Mouse (Mus musculus) forebrain, embryonic 14.5 days (tissue): ENCODE measurements around the gene Apex1. TPM values are rescaled to one million over a fixed set of nuclear protein-coding genes. Genes with fewer than 3 reads are reported as not detected.
"Not testable (repeated sequence)": the region's sequence is repeated elsewhere in the genome, so short reads cannot be mapped to it uniquely, and the experiment has no call there.

Source experiments
- ATAC-seq: fragments of 200-750 bp; cut with Nextera tagmentation; 2 replicates; pipeline ENCODE4 v1.8.0; 2017; ENCODE audit warnings: mild to moderate bottlenecking, moderate library complexity
- DNase-seq: peaks from one replicate; pipeline ENCODE4 v3.0.0-alpha.2; 2015; ENCODE audit warnings: low spot score
- H3K27ac ChIP-seq: fragments of 300-500 bp; sonication (generic); 2 replicates; pipeline ENCODE4 v1.5.1; 2014; ENCODE audit warnings: low read depth, mild to moderate bottlenecking, control low read depth, low read length, moderate library complexity
- H3K27me3 ChIP-seq: fragments of 300-500 bp; sonication (generic); replicated peaks from 2 replicates; pipeline ENCODE4 v1.6.1; 2014; ENCODE audit warnings: low read length, control low read depth, mixed read lengths; ENCODE audit not compliant: control insufficient read depth, insufficient read depth
- H3K36me3 ChIP-seq: fragments of 300-500 bp; sonication (generic); 2 replicates; pipeline ENCODE4 v1.6.1; 2014; ENCODE audit warnings: low read length, control low read depth; ENCODE audit not compliant: control insufficient read depth, insufficient read depth
- H3K4me1 ChIP-seq: fragments of 300-500 bp; sonication (generic); 2 replicates; pipeline ENCODE4 v1.6.1; 2014; ENCODE audit warnings: antibody characterized with exemption, low read length, control low read depth; ENCODE audit not compliant: control insufficient read depth, insufficient read depth
- H3K4me2 ChIP-seq: fragments of 300-500 bp; sonication (generic); 2 replicates; pipeline ENCODE4 v1.6.1; 2014; ENCODE audit warnings: mild to moderate bottlenecking, control low read depth, low read length
- H3K4me3 ChIP-seq: fragments of 300-500 bp; sonication (generic); 2 replicates; pipeline ENCODE4 v1.5.1; 2014; ENCODE audit warnings: low read depth, low read length, control low read depth
- H3K9ac ChIP-seq: fragments of 300-500 bp; sonication (generic); 2 replicates; pipeline ENCODE4 v1.6.1; 2014; ENCODE audit warnings: mild to moderate bottlenecking, low read length, control low read depth, moderate library complexity
- H3K9me3 ChIP-seq: fragments of 300-500 bp; sonication (generic); replicated peaks from 2 replicates; pipeline ENCODE4 v1.6.1; 2016; ENCODE audit warnings: low read length, control low read depth, mixed read lengths; ENCODE audit not compliant: control insufficient read depth
- WGBS: fragments of 180-500 bp; shearing (Covaris S2); extraction: QIAGEN DNeasy Blood & Tissue Kit; methylation state at CpG from one replicate; pipeline ENCODE4 v1.1.7; 2014; 5-methylcytosine and 5-hydroxymethylcytosine counted together
- polyA plus RNA-seq: library from polyadenylated mRNA; unstranded; fragments of >200 nt; fragmentation: Nextera tagmentation; extraction: Ambion mirVana; gene quantifications from 2 replicates; pipeline ENCODE4 v1.2.1, GENCODE M21; 2014

Gene Apex1
- polyA plus RNA-seq, 1 experiment from 2014 or later = 355 TPM

- Histone ChIP-seq H3K27ac (no peak overlapping the region), H3K4me2 (no peak overlapping the region), H3K36me3 (peaks cover 45% of the 10 kb centered on the region), H3K4me3 (no peak overlapping the region), H3K27me3 (no peaks in the 10 kb centered on the region), H3K4me1 (no peaks in the 10 kb centered on the region), H3K9ac (no peak overlapping the region), H3K9me3 (no peaks in the 10 kb centered on the region)
- WGBS = 46% methylated on average over 3 of the region's 3 CpGs
- DNase-seq = no peak
- no peak for ATAC-seq
Measured at GRCm38 (mm10) chr14:50911356-50911755, 13.4 kb upstream of the Apex1 start.

- not testable (repeated sequence) for H3K27me3 ChIP-seq, H3K27ac ChIP-seq, ATAC-seq, H3K9me3 ChIP-seq, DNase-seq
- Histone ChIP-seq H3K36me3 (peaks cover 41% of the 10 kb centered on the region), H3K4me3 (peak overlapping the region; percentile 85), H3K9ac (peak overlapping the region; percentile 90; the same call in 1 of the 2 replicates), H3K4me1 (peaks cover 14% of the 10 kb centered on the region), H3K4me2 (peak overlapping the region; percentile 65)
- 80% methylated on average over 1 of the region's 1 CpGs for WGBS
Measured at GRCm38 (mm10) chr14:50923437-50923836, 1.3 kb upstream of the Apex1 start.

- peak overlapping the region; percentile 90 for H3K9ac ChIP-seq
- H3K36me3 ChIP-seq = peaks cover 37% of the 10 kb centered on the region
- peak overlapping the region; percentile 65 for H3K4me2 ChIP-seq
- no peaks in the 10 kb centered on the region for H3K27me3 ChIP-seq
- H3K4me3 ChIP-seq = peak overlapping the region; percentile 85
- ATAC-seq (no peak; the same call in none of the 2 replicates), DNase-seq (peak; percentile 16)
- H3K9me3 ChIP-seq = no peaks in the 10 kb centered on the region
- H3K27ac ChIP-seq = peak overlapping the region; percentile 90
- WGBS = 1% methylated on average over 38 of the region's 38 CpGs
- H3K4me1 ChIP-seq = peaks cover 17% of the 10 kb centered on the region
Measured at GRCm38 (mm10) chr14:50925111-50925920, 548 bp downstream of the Apex1 start.

GRCm38 (mm10) chr14:50927366-50927765 is 2.6 kb downstream of the Apex1 start:
- H3K9ac ChIP-seq = no peak overlapping the region
- DNase-seq (no peak), ATAC-seq (no peak)
- peaks cover 17% of the 10 kb centered on the region for H3K4me1 ChIP-seq
- WGBS = 74% methylated on average over 3 of the region's 3 CpGs
- no peaks in the 10 kb centered on the region for H3K9me3 ChIP-seq
- H3K4me3 ChIP-seq = no peak overlapping the region
- H3K4me2 ChIP-seq = no peak overlapping the region
- peaks cover 37% of the 10 kb centered on the region for H3K36me3 ChIP-seq
- no peak overlapping the region for H3K27ac ChIP-seq
- H3K27me3 ChIP-seq = no peaks in the 10 kb centered on the region

- 20% methylated on average over 10 of the region's 10 CpGs for WGBS
- Histone ChIP-seq H3K9ac (peak overlapping the region; percentile 98), H3K9me3 (no peaks in the 10 kb centered on the region), H3K27me3 (no peaks in the 10 kb centered on the region), H3K4me2 (peak overlapping the region; percentile 64), H3K36me3 (peaks cover 37% of the 10 kb centered on the region), H3K27ac (peak overlapping the region; percentile 80), H3K4me1 (peaks cover 12% of the 10 kb centered on the region; the same call in 1 of the 2 replicates), H3K4me3 (peak overlapping the region; percentile 95)
- DNase-seq (no peak), ATAC-seq (no peak)
Measured at GRCm38 (mm10) chr14:50929951-50930350, 5.2 kb downstream of the Apex1 start.

- ATAC-seq (peak; percentile 43), DNase-seq (no peak)
- H3K9ac ChIP-seq = peak overlapping the region; percentile 98
- peak overlapping the region; percentile 64 for H3K4me2 ChIP-seq
- peaks cover 12% of the 10 kb centered on the region; the same call in 1 of the 2 replicates for H3K4me1 ChIP-seq
- no peaks in the 10 kb centered on the region for H3K27me3 ChIP-seq
- 0% methylated on average over 38 of the region's 38 CpGs for WGBS
- peak overlapping the region; percentile 95 for H3K4me3 ChIP-seq
- H3K9me3 ChIP-seq = no peaks in the 10 kb centered on the region
- peak overlapping the region; percentile 80 for H3K27ac ChIP-seq
- peaks cover 37% of the 10 kb centered on the region for H3K36me3 ChIP-seq
Measured at GRCm38 (mm10) chr14:50930377-50930753, 5.6 kb downstream of the Apex1 start.

- peak within 1 kb of the TSS; percentile 64 for H3K4me2 ChIP-seq
- peak within 1 kb of the TSS; percentile 95 for H3K4me3 ChIP-seq
- H3K4me1 ChIP-seq = peaks cover 11% of the 10 kb centered on the region; the same call in 1 of the 2 replicates
- peaks cover 36% of the 10 kb centered on the region for H3K36me3 ChIP-seq
- no peaks in the 10 kb centered on the region for H3K27me3 ChIP-seq
- ATAC-seq = peak; percentile 99
- H3K9me3 ChIP-seq = no peaks in the 10 kb centered on the region
- H3K27ac ChIP-seq = peak within 1 kb of the TSS; percentile 82
- DNase-seq = peak; percentile 100
- WGBS = under 1% methylated on average over 68 of the region's 68 CpGs
- peak within 1 kb of the TSS; percentile 98 for H3K9ac ChIP-seq
Measured at GRCm38 (mm10) chr14:50930754-50931492, 6.2 kb downstream of the Apex1 start, which contains the start of the genes Pip4p1 and Pnp. Gene Pip4p1, minus strand, starts transcription at chr14:50930856. Gene Pnp, plus strand, starts transcription at chr14:50931082.

GRCm38 (mm10) chr14:50931493-50932020 is 6.8 kb downstream of the Apex1 start:
- 14% methylated on average over 12 of the region's 12 CpGs for WGBS
- ATAC-seq = no peak

More at GRCm38 (mm10) chr14:50931493-50932020, 6.8 kb downstream of the Apex1 start:
- Histone ChIP-seq H3K4me3 (peak overlapping the region; percentile 95), H3K27me3 (no peaks in the 10 kb centered on the region), H3K4me1 (peaks cover 6% of the 10 kb centered on the region; the same call in 1 of the 2 replicates), H3K4me2 (peak overlapping the region; percentile 64), H3K9ac (peak overlapping the region; percentile 68), H3K9me3 (no peaks in the 10 kb centered on the region), H3K27ac (peak overlapping the region; percentile 82), H3K36me3 (peaks cover 30% of the 10 kb centered on the region)
- DNase-seq = no peak
